Mouse (Mus musculus) hindbrain, embryonic 16.5 days (tissue): ENCODE measurements at regions not wholly inside any gene's neighbourhood (a gene's known extent, or its start where the extent isn't known, plus 50 kb on each side); places are given as distances from the start of the nearest gene placed in this dataset.

Experiments used
- ATAC-seq: fragments of 200-750 bp; cut with Nextera tagmentation; 2 replicates; pipeline ENCODE4 v1.8.0; 2017; ENCODE audit warnings: moderate TSS enrichment, moderate library complexity
- H3K27ac ChIP-seq: fragments of 300-500 bp; sonication (generic); 2 replicates; pipeline ENCODE4 v1.5.1; 2014; ENCODE audit warnings: low read depth, mild to moderate bottlenecking, control low read depth, low read length, moderate library complexity
- H3K27me3 ChIP-seq: fragments of 300-500 bp; sonication (generic); replicated peaks from 2 replicates; pipeline ENCODE4 v1.6.1; 2014; ENCODE audit warnings: low read length; ENCODE audit not compliant: control insufficient read depth, insufficient read depth
- H3K36me3 ChIP-seq: fragments of 300-500 bp; sonication (generic); 2 replicates; pipeline ENCODE4 v1.6.1; 2014; ENCODE audit warnings: mild to moderate bottlenecking, low read length, moderate library complexity, mixed read lengths; ENCODE audit not compliant: control insufficient read depth, insufficient read depth
- H3K4me1 ChIP-seq: fragments of 300-500 bp; sonication (generic); 2 replicates; pipeline ENCODE4 v1.6.1; 2014; ENCODE audit warnings: low read depth, low read length; ENCODE audit not compliant: control insufficient read depth, insufficient read depth
- H3K4me2 ChIP-seq: fragments of 300-500 bp; sonication (generic); 2 replicates; pipeline ENCODE4 v1.6.1; 2014; ENCODE audit warnings: mild to moderate bottlenecking, low read length, control low read depth, moderate library complexity
- H3K4me3 ChIP-seq: fragments of 300-500 bp; sonication (generic); 2 replicates; pipeline ENCODE4 v1.5.1; 2014; ENCODE audit warnings: mild to moderate bottlenecking, low read length, control low read depth, moderate library complexity
- H3K9ac ChIP-seq: fragments of 300-500 bp; sonication (generic); 2 replicates; pipeline ENCODE4 v1.6.1; 2014; ENCODE audit warnings: low read depth, mild to moderate bottlenecking, control low read depth, low read length, moderate library complexity
- H3K9me3 ChIP-seq: fragments of 300-500 bp; sonication (generic); 2 replicates; pipeline ENCODE4 v1.6.1; 2014; ENCODE audit warnings: mild to moderate bottlenecking, low read length, moderate library complexity; ENCODE audit not compliant: control insufficient read depth
- WGBS: fragments of 180-500 bp; shearing (Covaris S2); extraction: QIAGEN DNeasy Blood & Tissue Kit; methylation state at CpG from one replicate; pipeline ENCODE4 v1.1.7; 2014; 5-methylcytosine and 5-hydroxymethylcytosine counted together

GRCm38 (mm10) chr4:127576521-127576920 is 218.5 kb upstream of the Gjb5 start:
- H3K4me2 ChIP-seq = no peak overlapping the region
- H3K27ac ChIP-seq = no peak overlapping the region
- WGBS = 90% methylated on average over 3 of the region's 3 CpGs

GRCm38 (mm10) chr4:127562602-127563001 is 204.6 kb upstream of the Gjb5 start:
- no peak for ATAC-seq
- 78% methylated on average over 5 of the region's 5 CpGs for WGBS
- Histone ChIP-seq H3K4me1 (no peaks in the 10 kb centered on the region), H3K4me2 (no peak overlapping the region), H3K27me3 (no peaks in the 10 kb centered on the region), H3K36me3 (no peaks in the 10 kb centered on the region), H3K9me3 (no peaks in the 10 kb centered on the region), H3K27ac (no peak overlapping the region), H3K4me3 (no peak overlapping the region), H3K9ac (no peak overlapping the region)

More at GRCm38 (mm10) chr4:127576521-127576920, 218.5 kb upstream of the Gjb5 start:
- Histone ChIP-seq H3K27me3 (no peaks in the 10 kb centered on the region), H3K36me3 (no peaks in the 10 kb centered on the region), H3K4me3 (no peak overlapping the region), H3K4me1 (no peaks in the 10 kb centered on the region), H3K9ac (no peak overlapping the region), H3K9me3 (0 out of 2 replicates have a peak, but pooled peaks cover 2% of the 10 kb centered on the region)
- no peak for ATAC-seq

- Histone ChIP-seq H3K27ac (0 out of 2 replicates have a peak overlapping the region, but pooled peaks have one; percentile 18), H3K9me3 (no peaks in the 10 kb centered on the region), H3K4me2 (no peak overlapping the region), H3K4me1 (no peaks in the 10 kb centered on the region), H3K9ac (no peak overlapping the region), H3K27me3 (no peaks in the 10 kb centered on the region), H3K36me3 (no peaks in the 10 kb centered on the region), H3K4me3 (no peak overlapping the region)
- WGBS = 45% methylated on average over 7 of the region's 7 CpGs
- ATAC-seq = no peak
Observed at GRCm38 (mm10) chr4:127558572-127558971, 200.6 kb upstream of the Gjb5 start.

GRCm38 (mm10) chr4:127552456-127553225 is 194.7 kb upstream of the Gjb5 start:
- no peak overlapping the region for H3K4me3 ChIP-seq

GRCm38 (mm10) chr4:127549581-127549980 is 191.6 kb upstream of the Gjb5 start:
- peak overlapping the region; percentile 39; the same call in 1 of the 2 replicates for H3K9ac ChIP-seq
- peak overlapping the region; percentile 51 for H3K4me2 ChIP-seq
- H3K9me3 ChIP-seq = no peaks in the 10 kb centered on the region
- no peaks in the 10 kb centered on the region for H3K36me3 ChIP-seq
- no peaks in the 10 kb centered on the region for H3K27me3 ChIP-seq
- WGBS = 29% methylated on average over 12 of the region's 12 CpGs
- peaks cover 5% of the 10 kb centered on the region for H3K4me1 ChIP-seq
- H3K4me3 ChIP-seq = peak overlapping the region; percentile 16; the same call in 1 of the 2 replicates
- no peak for ATAC-seq
- no peak overlapping the region for H3K27ac ChIP-seq

More at GRCm38 (mm10) chr4:127552456-127553225, 194.7 kb upstream of the Gjb5 start:
- Histone ChIP-seq H3K27ac (no peak overlapping the region), H3K9me3 (no peaks in the 10 kb centered on the region), H3K4me2 (no peak overlapping the region), H3K36me3 (no peaks in the 10 kb centered on the region), H3K9ac (no peak overlapping the region), H3K27me3 (no peaks in the 10 kb centered on the region), H3K4me1 (peaks cover 5% of the 10 kb centered on the region)
- WGBS = 86% methylated on average over 12 of the region's 12 CpGs
- no peak for ATAC-seq

GRCm38 (mm10) chr4:127549018-127549417 is 191.0 kb upstream of the Gjb5 start:
- Histone ChIP-seq H3K9me3 (no peaks in the 10 kb centered on the region), H3K9ac (no peak overlapping the region), H3K4me2 (peak overlapping the region; percentile 51; the same call in 1 of the 2 replicates), H3K27ac (no peak overlapping the region), H3K4me1 (peaks cover 5% of the 10 kb centered on the region), H3K36me3 (no peaks in the 10 kb centered on the region), H3K27me3 (no peaks in the 10 kb centered on the region), H3K4me3 (no peak overlapping the region)
- no peak for ATAC-seq
- WGBS = 35% methylated on average over 6 of the region's 6 CpGs

GRCm38 (mm10) chr4:127545106-127545505 is 187.1 kb upstream of the Gjb5 start:
- H3K9me3 ChIP-seq = no peaks in the 10 kb centered on the region
- ATAC-seq = no peak
- H3K27ac ChIP-seq = no peak overlapping the region
- WGBS = 87% methylated on average over 6 of the region's 6 CpGs
- no peaks in the 10 kb centered on the region for H3K36me3 ChIP-seq
- peaks cover 5% of the 10 kb centered on the region for H3K4me1 ChIP-seq
- H3K4me2 ChIP-seq = no peak overlapping the region
- H3K4me3 ChIP-seq = no peak overlapping the region
- no peak overlapping the region for H3K9ac ChIP-seq
- no peaks in the 10 kb centered on the region for H3K27me3 ChIP-seq

GRCm38 (mm10) chr4:127543276-127543675 is 185.3 kb upstream of the Gjb5 start:
- no peak for ATAC-seq
- H3K36me3 ChIP-seq = no peaks in the 10 kb centered on the region
- 92% methylated on average over 2 of the region's 2 CpGs for WGBS
- no peaks in the 10 kb centered on the region for H3K4me1 ChIP-seq
- H3K9ac ChIP-seq = no peak overlapping the region
- H3K9me3 ChIP-seq = no peaks in the 10 kb centered on the region
- H3K27ac ChIP-seq = no peak overlapping the region
- H3K4me3 ChIP-seq = no peak overlapping the region
- H3K4me2 ChIP-seq = no peak overlapping the region
- H3K27me3 ChIP-seq = no peaks in the 10 kb centered on the region

- Histone ChIP-seq H3K27ac (no peak overlapping the region), H3K27me3 (no peaks in the 10 kb centered on the region), H3K9me3 (no peaks in the 10 kb centered on the region), H3K36me3 (no peaks in the 10 kb centered on the region), H3K9ac (no peak overlapping the region), H3K4me1 (no peaks in the 10 kb centered on the region), H3K4me3 (no peak overlapping the region), H3K4me2 (no peak overlapping the region)
- 50% methylated on average over 4 of the region's 4 CpGs for WGBS
- ATAC-seq = no peak
Observed at GRCm38 (mm10) chr4:127542771-127543170, 184.8 kb upstream of the Gjb5 start.
